Mouse (Mus musculus): Measurements from ENCODE around the gene Fam171a2. TPM values are rescaled to one million over a fixed set of nuclear protein-coding genes. Genes with fewer than 3 reads are reported as not detected.

Gene Fam171a2
- polyA plus RNA-seq, 1 experiment from 2014 or later, result 8.8 TPM

DNA sequence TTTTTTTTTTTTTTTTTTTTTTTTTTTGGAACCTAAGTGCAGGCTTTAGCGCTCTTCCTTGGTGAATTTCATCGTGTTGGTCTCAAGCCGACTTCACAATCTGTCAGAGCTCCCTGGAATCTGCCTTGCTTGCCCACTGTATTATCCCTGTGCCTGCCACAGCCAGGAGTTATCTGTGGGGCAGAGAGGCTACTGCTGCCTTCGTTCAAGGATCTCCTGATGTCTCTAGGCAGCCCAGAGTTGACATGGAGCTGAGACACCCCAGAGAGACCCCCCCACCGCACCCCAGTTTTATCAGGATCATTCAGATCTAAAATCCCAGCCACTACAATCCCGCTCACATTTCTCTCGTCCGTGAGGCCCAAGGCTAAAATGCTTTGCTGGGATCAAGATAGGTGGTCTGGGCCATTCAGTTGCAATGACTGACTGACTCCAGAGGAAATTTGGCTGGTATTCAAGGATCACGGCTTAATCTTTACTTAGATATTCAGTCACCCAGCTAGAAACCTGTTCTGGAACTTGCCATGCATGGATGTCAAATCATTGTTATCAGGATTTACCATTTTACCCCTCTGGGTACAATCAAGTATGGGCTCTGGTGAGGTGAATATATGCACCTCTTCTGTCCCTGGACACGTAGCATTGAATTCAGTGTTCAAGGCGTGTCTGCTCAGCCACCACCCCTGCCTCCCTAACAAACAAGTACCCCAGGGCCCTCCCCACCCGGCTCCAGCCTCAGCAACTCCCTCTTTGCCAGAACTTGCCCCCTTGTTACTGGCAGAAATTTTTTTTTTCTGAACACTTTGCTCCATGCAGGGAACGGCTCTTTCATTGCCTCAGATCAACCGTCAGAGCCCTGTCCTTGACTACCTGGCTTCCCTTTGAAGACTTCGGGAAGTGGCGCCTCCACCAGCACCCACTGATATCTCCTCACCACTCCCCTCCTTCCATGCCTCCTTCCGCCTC, 1.8 kb upstream of the Fam171a2 start:
- H3K4me1 ChIP-seq (ENCODE audit: control insufficient read depth, insufficient read depth, low read length), result peaks cover 13% of the 10 kb centered on the region

GRCm38 (mm10) chr11:102448327-102448726, 845 bp upstream of the Fam171a2 start:
- Histone ChIP-seq H3K27ac (replicated peaks; ENCODE audit: low read depth, low read length) (no peak overlapping the region), H3K36me3 (replicated peaks; ENCODE audit: control insufficient read depth, insufficient read depth, low read depth, low read length) (no peaks in the 10 kb centered on the region), H3K9ac (replicated peaks; ENCODE audit: low read length) (no peak overlapping the region), H3K27me3 (ENCODE audit: control insufficient read depth, insufficient read depth, low read length) (no peaks in the 10 kb centered on the region; the same call in 1 of the 2 replicates), H3K4me2 (ENCODE audit: low read depth, low read length) (no peak overlapping the region), H3K4me3 (ENCODE audit: low read depth, low read length) (no peak overlapping the region), H3K9me3 (replicated peaks; ENCODE audit: control insufficient read depth, low read length) (no peaks in the 10 kb centered on the region), H3K4me1 (ENCODE audit: control insufficient read depth, insufficient read depth, low read length) (peaks cover 13% of the 10 kb centered on the region)
- WGBS, result 10% methylated on average over 8 of the region's 8 CpGs
- ATAC-seq (replicated peaks; ENCODE audit: insufficient number of reproducible peaks, low FRiP score, low TSS enrichment, low read depth) (no peak), DNase-seq (ENCODE audit: low spot score) (peak; percentile 14)

More for the DNA sequence above, 1.8 kb upstream of the Fam171a2 start:
- no peak overlapping the region for H3K9ac ChIP-seq (replicated peaks; ENCODE audit: low read length)
- H3K4me3 ChIP-seq (ENCODE audit: low read depth, low read length), result no peak overlapping the region
- 45% methylated on average over 17 of the region's 17 CpGs for WGBS
- DNase-seq (ENCODE audit: low spot score) (no peak), ATAC-seq (replicated peaks; ENCODE audit: insufficient number of reproducible peaks, low FRiP score, low TSS enrichment, low read depth) (no peak)
- no peak overlapping the region for H3K4me2 ChIP-seq (ENCODE audit: low read depth, low read length)
- H3K27ac ChIP-seq (replicated peaks; ENCODE audit: low read depth, low read length), result no peak overlapping the region
- no peaks in the 10 kb centered on the region for H3K9me3 ChIP-seq (replicated peaks; ENCODE audit: control insufficient read depth, low read length)
- H3K27me3 ChIP-seq (ENCODE audit: control insufficient read depth, insufficient read depth, low read length), result no peaks in the 10 kb centered on the region; the same call in 1 of the 2 replicates
- H3K36me3 ChIP-seq (replicated peaks; ENCODE audit: control insufficient read depth, insufficient read depth, low read depth, low read length), result no peaks in the 10 kb centered on the region

GRCm38 (mm10) chr11:102446581-102447461, 661 bp downstream of the Fam171a2 start:
- Histone ChIP-seq H3K4me3 (ENCODE audit: low read depth, low read length) (peak overlapping the region; percentile 94), H3K9me3 (replicated peaks; ENCODE audit: control insufficient read depth, low read length) (no peaks in the 10 kb centered on the region), H3K4me1 (ENCODE audit: control insufficient read depth, insufficient read depth, low read length) (peaks cover 13% of the 10 kb centered on the region), H3K27ac (replicated peaks; ENCODE audit: low read depth, low read length) (peak overlapping the region; percentile 88), H3K27me3 (ENCODE audit: control insufficient read depth, insufficient read depth, low read length) (no peaks in the 10 kb centered on the region; the same call in 1 of the 2 replicates), H3K4me2 (ENCODE audit: low read depth, low read length) (peak overlapping the region; percentile 38), H3K9ac (replicated peaks; ENCODE audit: low read length) (peak overlapping the region; percentile 98), H3K36me3 (replicated peaks; ENCODE audit: control insufficient read depth, insufficient read depth, low read depth, low read length) (peaks cover 3% of the 10 kb centered on the region; the same call in 1 of the 2 replicates)
- DNase-seq (ENCODE audit: low spot score), result peak; percentile 65
- WGBS, result under 1% methylated on average over 45 of the region's 49 CpGs
- ATAC-seq (replicated peaks; ENCODE audit: insufficient number of reproducible peaks, low FRiP score, low TSS enrichment, low read depth), result peak; percentile 49

DNA sequence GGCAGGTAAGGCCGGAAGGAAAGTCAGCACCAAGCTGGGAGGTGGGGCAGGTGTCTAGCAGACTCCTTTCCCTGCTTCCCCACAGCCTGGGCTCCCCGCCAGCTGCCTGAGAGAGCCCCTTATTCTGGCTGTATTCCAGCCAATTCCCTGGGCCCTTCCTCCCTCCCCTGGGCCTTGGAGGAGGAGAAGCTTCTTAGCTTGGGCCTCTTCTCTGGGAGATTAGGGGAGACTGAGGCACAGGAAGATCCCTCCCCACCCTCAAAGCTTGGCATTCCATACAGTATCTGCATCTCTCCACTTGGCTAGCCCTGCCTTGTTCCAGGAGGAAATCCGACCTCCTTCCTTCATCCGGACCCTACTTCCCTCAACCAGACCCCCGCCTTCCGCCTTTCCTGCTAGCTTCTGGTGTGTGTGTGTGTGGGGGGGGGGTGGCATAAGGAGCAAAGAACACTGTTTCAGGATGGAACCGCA, 1.6 kb downstream of the Fam171a2 start:
- H3K4me3 ChIP-seq (ENCODE audit: low read depth, low read length), result peak overlapping the region; percentile 94
- ATAC-seq (replicated peaks; ENCODE audit: insufficient number of reproducible peaks, low FRiP score, low TSS enrichment, low read depth) (no peak), DNase-seq (ENCODE audit: low spot score) (peak; percentile 18)
- H3K27me3 ChIP-seq (ENCODE audit: control insufficient read depth, insufficient read depth, low read length), result no peaks in the 10 kb centered on the region; the same call in 1 of the 2 replicates
- H3K9ac ChIP-seq (replicated peaks; ENCODE audit: low read length), result peak overlapping the region; percentile 98
- H3K4me2 ChIP-seq (ENCODE audit: low read depth, low read length), result peak overlapping the region; percentile 38
- no peaks in the 10 kb centered on the region for H3K9me3 ChIP-seq (replicated peaks; ENCODE audit: control insufficient read depth, low read length)
- H3K4me1 ChIP-seq (ENCODE audit: control insufficient read depth, insufficient read depth, low read length), result peaks cover 13% of the 10 kb centered on the region
- no peak overlapping the region for H3K27ac ChIP-seq (replicated peaks; ENCODE audit: low read depth, low read length)
- WGBS, result 19% methylated on average over 7 of the region's 7 CpGs
- H3K36me3 ChIP-seq (replicated peaks; ENCODE audit: control insufficient read depth, insufficient read depth, low read depth, low read length), result peaks cover 7% of the 10 kb centered on the region

- WGBS, result 16% methylated on average over 10 of the region's 10 CpGs
- peaks cover 8% of the 10 kb centered on the region for H3K36me3 ChIP-seq (replicated peaks; ENCODE audit: control insufficient read depth, insufficient read depth, low read depth, low read length)
- H3K9me3 ChIP-seq (replicated peaks; ENCODE audit: control insufficient read depth, low read length), result no peaks in the 10 kb centered on the region
- no peak for ATAC-seq (replicated peaks; ENCODE audit: insufficient number of reproducible peaks, low FRiP score, low TSS enrichment, low read depth)
- H3K4me3 ChIP-seq (ENCODE audit: low read depth, low read length), result no peak overlapping the region
- H3K9ac ChIP-seq (replicated peaks; ENCODE audit: low read length), result no peak overlapping the region; the same call in 1 of the 2 replicates
- H3K27me3 ChIP-seq (ENCODE audit: control insufficient read depth, insufficient read depth, low read length), result no peaks in the 10 kb centered on the region; the same call in 1 of the 2 replicates
- no peak for DNase-seq (ENCODE audit: low spot score)
- H3K27ac ChIP-seq (replicated peaks; ENCODE audit: low read depth, low read length), result no peak overlapping the region
- H3K4me2 ChIP-seq (ENCODE audit: low read depth, low read length), result peak overlapping the region; percentile 38; the same call in 1 of the 2 replicates
- peaks cover 13% of the 10 kb centered on the region for H3K4me1 ChIP-seq (ENCODE audit: control insufficient read depth, insufficient read depth, low read length)
These were observed 2.1 kb downstream of the Fam171a2 start for GRCm38 (mm10) chr11:102445264-102445890.

GRCm38 (mm10) chr11:102444781-102445180, 2.7 kb downstream of the Fam171a2 start:
- DNase-seq (ENCODE audit: low spot score) (peak; percentile 18), ATAC-seq (replicated peaks; ENCODE audit: insufficient number of reproducible peaks, low FRiP score, low TSS enrichment, low read depth) (no peak)
- Histone ChIP-seq H3K4me3 (ENCODE audit: low read depth, low read length) (no peak overlapping the region), H3K4me2 (ENCODE audit: low read depth, low read length) (peak overlapping the region; percentile 8; the same call in 1 of the 2 replicates), H3K9ac (replicated peaks; ENCODE audit: low read length) (no peak overlapping the region; the same call in 1 of the 2 replicates), H3K9me3 (replicated peaks; ENCODE audit: control insufficient read depth, low read length) (no peaks in the 10 kb centered on the region), H3K4me1 (ENCODE audit: control insufficient read depth, insufficient read depth, low read length) (peaks cover 13% of the 10 kb centered on the region), H3K27me3 (ENCODE audit: control insufficient read depth, insufficient read depth, low read length) (no peaks in the 10 kb centered on the region; the same call in 1 of the 2 replicates), H3K36me3 (replicated peaks; ENCODE audit: control insufficient read depth, insufficient read depth, low read depth, low read length) (peaks cover 8% of the 10 kb centered on the region), H3K27ac (replicated peaks; ENCODE audit: low read depth, low read length) (no peak overlapping the region)
- 12% methylated on average over 6 of the region's 6 CpGs for WGBS

- WGBS, result 70% methylated on average over 3 of the region's 3 CpGs
These were observed 3.2 kb downstream of the Fam171a2 start for GRCm38 (mm10) chr11:102444321-102444720.

More at GRCm38 (mm10) chr11:102444321-102444720, 3.2 kb downstream of the Fam171a2 start:
- Histone ChIP-seq H3K36me3 (replicated peaks; ENCODE audit: control insufficient read depth, insufficient read depth, low read depth, low read length) (peaks cover 9% of the 10 kb centered on the region), H3K4me1 (ENCODE audit: control insufficient read depth, insufficient read depth, low read length) (peaks cover 13% of the 10 kb centered on the region), H3K9ac (replicated peaks; ENCODE audit: low read length) (no peak overlapping the region), H3K27me3 (ENCODE audit: control insufficient read depth, insufficient read depth, low read length) (no peaks in the 10 kb centered on the region; the same call in 1 of the 2 replicates), H3K9me3 (replicated peaks; ENCODE audit: control insufficient read depth, low read length) (no peaks in the 10 kb centered on the region), H3K4me3 (ENCODE audit: low read depth, low read length) (no peak overlapping the region), H3K4me2 (ENCODE audit: low read depth, low read length) (no peak overlapping the region), H3K27ac (replicated peaks; ENCODE audit: low read depth, low read length) (no peak overlapping the region)
- no peak for DNase-seq (ENCODE audit: low spot score)
- no peak for ATAC-seq (replicated peaks; ENCODE audit: insufficient number of reproducible peaks, low FRiP score, low TSS enrichment, low read depth)

Measured in embryonic facial prominence, embryonic 11.5 days (tissue).